Mouse (Mus musculus) mature B cell (primary cell): ENCODE data around the gene Dusp15.

Experiments
- in situ Hi-C: fragments of 300-500 bp; cut with MboI; formaldehyde crosslinking; loops from 2 replicates; pipeline ENCODE4 v1.14.3; 2019

Gene Dusp15

GRCm38 (mm10) chr2:152931456-152932160 is 19.9 kb downstream of the Dusp15 start:
- in situ Hi-C loops = no loop called here

GRCm38 (mm10) chr2:152930276-152930675 is 21.2 kb downstream of the Dusp15 start:
- in situ Hi-C loops = no loop called here

GRCm38 (mm10) chr2:152928988-152929370 is 22.5 kb downstream of the Dusp15 start:
- in situ Hi-C loops = no loop called here

- in situ Hi-C loops = no loop called here
These were observed 23.1 kb downstream of the Dusp15 start for GRCm38 (mm10) chr2:152928219-152928987.

GRCm38 (mm10) chr2:152927371-152927770 is 24.1 kb downstream of the Dusp15 start:
- in situ Hi-C loops = no loop called here

- in situ Hi-C loops = no loop called here
These were observed 24.6 kb downstream of the Dusp15 start for GRCm38 (mm10) chr2:152926896-152927295.

- in situ Hi-C loops = no loop called here
These were observed 26.2 kb downstream of the Dusp15 start for GRCm38 (mm10) chr2:152925189-152925872.

GRCm38 (mm10) chr2:152924543-152924942 is 27.0 kb downstream of the Dusp15 start:
- in situ Hi-C loops = no loop called here

- in situ Hi-C loops = no loop called here
These were observed 27.4 kb downstream of the Dusp15 start for GRCm38 (mm10) chr2:152924128-152924527.

- in situ Hi-C loops = no loop called here
These were observed 27.9 kb downstream of the Dusp15 start for GRCm38 (mm10) chr2:152923621-152924020.

GRCm38 (mm10) chr2:152922376-152922775 is 29.1 kb downstream of the Dusp15 start:
- in situ Hi-C loops = no loop called here

- in situ Hi-C loops = no loop called here
These were observed 33.8 kb downstream of the Dusp15 start for GRCm38 (mm10) chr2:152917671-152918070.

GRCm38 (mm10) chr2:152916111-152916510 is 35.4 kb downstream of the Dusp15 start:
- in situ Hi-C loops = no loop called here

- in situ Hi-C loops = no loop called here
These were observed 36.0 kb downstream of the Dusp15 start for GRCm38 (mm10) chr2:152915453-152915852.

- in situ Hi-C loops = no loop called here
These were observed 37.0 kb downstream of the Dusp15 start for GRCm38 (mm10) chr2:152914310-152915120.

GRCm38 (mm10) chr2:152913471-152913870 is 38.0 kb downstream of the Dusp15 start:
- in situ Hi-C loops = no loop called here

GRCm38 (mm10) chr2:152911432-152911831 is 40.1 kb downstream of the Dusp15 start:
- in situ Hi-C loops = no loop called here

GRCm38 (mm10) chr2:152911031-152911430 is 40.5 kb downstream of the Dusp15 start, which contains the start of gene Mylk2:
Gene Mylk2 (plus strand): TSS chr2:152911352.
- in situ Hi-C loops = no loop called here

- in situ Hi-C loops = no loop called here
These were observed 41.6 kb downstream of the Dusp15 start for GRCm38 (mm10) chr2:152909848-152910247.

- in situ Hi-C loops = no loop called here
These were observed 44.2 kb downstream of the Dusp15 start for GRCm38 (mm10) chr2:152907114-152907943.
